Mouse (Mus musculus) embryonic fibroblast, embryonic 13.5 days (primary cell): ENCODE results near the gene Cntnap5a.

ENCODE experiments used
- CTCF ChIP-seq: IDR thresholded peaks from 2 replicates; pipeline ENCODE4 v1.5.1; 2011; ENCODE audit warnings: mild to moderate bottlenecking, control low read depth, low read length, moderate library complexity, borderline replicate concordance; ENCODE audit not compliant: insufficient read depth
- POLR2A ChIP-seq: IDR thresholded peaks from 2 replicates; pipeline ENCODE4 v1.6.1; 2011; ENCODE audit warnings: low read depth, mild to moderate bottlenecking, control low read depth, low read length, moderate library complexity

DNA sequence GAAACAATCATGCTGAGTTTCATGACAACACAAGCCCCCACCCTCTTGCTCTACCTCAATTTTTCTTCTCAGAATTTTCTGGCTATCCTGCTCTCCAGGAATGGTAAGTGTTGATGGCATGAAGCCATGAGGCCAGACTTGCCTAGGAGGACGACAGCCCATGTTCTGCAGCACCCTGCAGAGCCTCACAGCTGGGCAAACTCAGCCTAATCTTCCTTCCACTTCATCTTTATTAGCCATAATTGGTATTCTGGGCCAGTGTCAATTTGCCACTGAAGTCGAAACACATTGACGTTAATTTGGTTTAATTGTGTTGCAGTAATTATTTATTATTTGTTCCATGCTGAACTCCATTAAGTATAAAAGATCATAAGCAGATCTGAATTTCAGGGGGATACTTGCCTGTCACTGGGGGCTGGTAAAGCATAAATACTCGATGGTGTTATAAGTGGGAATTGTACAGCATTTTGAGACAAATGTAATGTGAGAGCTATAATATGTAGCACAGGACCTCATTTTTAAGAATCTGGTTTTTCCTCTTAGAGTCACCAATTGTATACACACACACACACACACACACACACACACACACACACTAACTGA is 770.7 kb downstream of the Cntnap5a start:
- TF ChIP-seq CTCF (no peak), POLR2A (no peak)
